Mouse (Mus musculus): ENCODE results near the gene Prkg1. TPM values are rescaled to one million over a fixed set of nuclear protein-coding genes. Genes with fewer than 3 reads are reported as not detected.

Prkg1 gene
- polyA plus RNA-seq, 1 experiment from 2014 or later = 3.2 TPM

GRCm38 (mm10) chr19:30851023-30851422, 913.8 kb downstream of the Prkg1 start:
- Histone ChIP-seq H3K4me1 (no peaks in the 10 kb centered on the region), H3K4me3 (no peak overlapping the region), H3K27ac (replicated peaks) (no peak overlapping the region), H3K27me3 (ENCODE audit: low read depth, poor library complexity, severe bottlenecking) (no peaks in the 10 kb centered on the region), H3K9me3 (replicated peaks) (no peaks in the 10 kb centered on the region), H3K36me3 (no peaks in the 10 kb centered on the region)
- no peak for DNase-seq (ENCODE audit: low spot score)
- WGBS = 85% methylated on average over 4 of the region's 4 CpGs

- H3K27ac ChIP-seq (replicated peaks) = no peak overlapping the region
- H3K9me3 ChIP-seq (replicated peaks) = no peaks in the 10 kb centered on the region
- DNase-seq (ENCODE audit: low spot score) = no peak
- no peaks in the 10 kb centered on the region for H3K27me3 ChIP-seq (ENCODE audit: low read depth, poor library complexity, severe bottlenecking)
- peaks cover 5% of the 10 kb centered on the region; the same call in 1 of the 2 replicates for H3K4me1 ChIP-seq
- H3K36me3 ChIP-seq = no peaks in the 10 kb centered on the region
- 82% methylated on average over 4 of the region's 4 CpGs for whole genome bisulfite sequencing
- no peak overlapping the region for H3K4me3 ChIP-seq
Observed at GRCm38 (mm10) chr19:30844916-30845315, 919.9 kb downstream of the Prkg1 start.

GRCm38 (mm10) chr19:30843637-30844036, 921.2 kb downstream of the Prkg1 start:
- WGBS = 85% methylated on average over 4 of the region's 4 CpGs
- Histone ChIP-seq H3K36me3 (no peaks in the 10 kb centered on the region), H3K4me1 (peaks cover 9% of the 10 kb centered on the region; the same call in 1 of the 2 replicates), H3K27me3 (ENCODE audit: low read depth, poor library complexity, severe bottlenecking) (no peaks in the 10 kb centered on the region), H3K27ac (replicated peaks) (no peak overlapping the region), H3K9me3 (replicated peaks) (no peaks in the 10 kb centered on the region), H3K4me3 (no peak overlapping the region)
- no peak for DNase-seq (ENCODE audit: low spot score)

GRCm38 (mm10) chr19:30843052-30843564, 921.7 kb downstream of the Prkg1 start:
- Histone ChIP-seq H3K27me3 (ENCODE audit: low read depth, poor library complexity, severe bottlenecking) (no peaks in the 10 kb centered on the region; the same call in 1 of the 2 replicates), H3K27ac (replicated peaks) (no peak overlapping the region), H3K4me1 (peaks cover 9% of the 10 kb centered on the region; the same call in 1 of the 2 replicates), H3K36me3 (no peaks in the 10 kb centered on the region), H3K9me3 (replicated peaks) (no peaks in the 10 kb centered on the region), H3K4me3 (no peak overlapping the region)
- 17% methylated on average over 4 of the region's 4 CpGs for WGBS
- DNase-seq (ENCODE audit: low spot score) = no peak

- Histone ChIP-seq H3K27me3 (ENCODE audit: low read depth, poor library complexity, severe bottlenecking) (no peaks in the 10 kb centered on the region; the same call in 1 of the 2 replicates), H3K36me3 (no peaks in the 10 kb centered on the region), H3K4me1 (peaks cover 9% of the 10 kb centered on the region; the same call in 1 of the 2 replicates), H3K4me3 (no peak overlapping the region), H3K9me3 (replicated peaks) (no peaks in the 10 kb centered on the region), H3K27ac (replicated peaks) (no peak overlapping the region)
- 80% methylated on average over 1 of the region's 1 CpGs for WGBS
- DNase-seq (ENCODE audit: low spot score) = no peak
Observed at GRCm38 (mm10) chr19:30842640-30843039, 922.2 kb downstream of the Prkg1 start.

GRCm38 (mm10) chr19:30833045-30833651, 931.7 kb downstream of the Prkg1 start:
- DNase-seq (ENCODE audit: low spot score) = no peak
- 30% methylated on average over 1 of the region's 1 CpGs for WGBS

GRCm38 (mm10) chr19:30829231-30829775, 935.5 kb downstream of the Prkg1 start:
- Histone ChIP-seq H3K4me1 (peaks cover 5% of the 10 kb centered on the region; the same call in 1 of the 2 replicates), H3K36me3 (no peaks in the 10 kb centered on the region), H3K27me3 (ENCODE audit: low read depth, poor library complexity, severe bottlenecking) (no peaks in the 10 kb centered on the region), H3K4me3 (no peak overlapping the region), H3K27ac (replicated peaks) (no peak overlapping the region), H3K9me3 (replicated peaks) (no peaks in the 10 kb centered on the region; the same call in 1 of the 2 replicates)
- no peak for DNase-seq (ENCODE audit: low spot score)
- WGBS = 87% methylated on average over 7 of the region's 7 CpGs

More at GRCm38 (mm10) chr19:30833045-30833651, 931.7 kb downstream of the Prkg1 start:
- H3K4me3 ChIP-seq = no peak overlapping the region
- H3K9me3 ChIP-seq (replicated peaks) = no peaks in the 10 kb centered on the region; the same call in 1 of the 2 replicates
- no peaks in the 10 kb centered on the region; the same call in 1 of the 2 replicates for H3K27me3 ChIP-seq (ENCODE audit: low read depth, poor library complexity, severe bottlenecking)
- no peak overlapping the region for H3K27ac ChIP-seq (replicated peaks)
- no peaks in the 10 kb centered on the region for H3K36me3 ChIP-seq
- peaks cover 5% of the 10 kb centered on the region; the same call in 1 of the 2 replicates for H3K4me1 ChIP-seq

GRCm38 (mm10) chr19:30827820-30828219, 937.0 kb downstream of the Prkg1 start:
- H3K36me3 ChIP-seq = no peaks in the 10 kb centered on the region
- 86% methylated on average over 3 of the region's 3 CpGs for WGBS
- no peak for DNase-seq (ENCODE audit: low spot score)

GRCm38 (mm10) chr19:30826106-30826505, 938.7 kb downstream of the Prkg1 start:
- H3K9me3 ChIP-seq (replicated peaks) = no peaks in the 10 kb centered on the region; the same call in 1 of the 2 replicates
- no peak for DNase-seq (ENCODE audit: low spot score)

More at GRCm38 (mm10) chr19:30827820-30828219, 937.0 kb downstream of the Prkg1 start:
- Histone ChIP-seq H3K9me3 (replicated peaks) (no peaks in the 10 kb centered on the region; the same call in 1 of the 2 replicates), H3K4me1 (no peaks in the 10 kb centered on the region), H3K4me3 (no peak overlapping the region), H3K27me3 (ENCODE audit: low read depth, poor library complexity, severe bottlenecking) (no peaks in the 10 kb centered on the region), H3K27ac (replicated peaks) (no peak overlapping the region)

GRCm38 (mm10) chr19:30815661-30816060, 949.2 kb downstream of the Prkg1 start:
- 89% methylated on average over 6 of the region's 6 CpGs for WGBS
- peaks cover 4% of the 10 kb centered on the region; the same call in 1 of the 2 replicates for H3K4me1 ChIP-seq
- H3K4me3 ChIP-seq = no peak overlapping the region
- no peaks in the 10 kb centered on the region for H3K9me3 ChIP-seq (replicated peaks)
- no peaks in the 10 kb centered on the region for H3K27me3 ChIP-seq (ENCODE audit: low read depth, poor library complexity, severe bottlenecking)
- DNase-seq (ENCODE audit: low spot score) = no peak
- H3K27ac ChIP-seq (replicated peaks) = no peak overlapping the region
- H3K36me3 ChIP-seq = no peaks in the 10 kb centered on the region

More at GRCm38 (mm10) chr19:30826106-30826505, 938.7 kb downstream of the Prkg1 start:
- Histone ChIP-seq H3K27ac (replicated peaks) (no peak overlapping the region), H3K27me3 (ENCODE audit: low read depth, poor library complexity, severe bottlenecking) (no peaks in the 10 kb centered on the region), H3K36me3 (no peaks in the 10 kb centered on the region), H3K4me3 (no peak overlapping the region), H3K4me1 (no peaks in the 10 kb centered on the region)
- 76% methylated on average over 2 of the region's 2 CpGs for WGBS

GRCm38 (mm10) chr19:30806265-30806664, 958.6 kb downstream of the Prkg1 start:
- H3K9me3 ChIP-seq (replicated peaks) = no peaks in the 10 kb centered on the region
- no peaks in the 10 kb centered on the region for H3K36me3 ChIP-seq
- H3K4me3 ChIP-seq = no peak overlapping the region
- H3K27me3 ChIP-seq (ENCODE audit: low read depth, poor library complexity, severe bottlenecking) = no peaks in the 10 kb centered on the region
- peaks cover 4% of the 10 kb centered on the region; the same call in 1 of the 2 replicates for H3K4me1 ChIP-seq
- no peak overlapping the region for H3K27ac ChIP-seq (replicated peaks)
- WGBS = 86% methylated on average over 5 of the region's 5 CpGs
- no peak for DNase-seq (ENCODE audit: low spot score)

- DNase-seq (ENCODE audit: low spot score) = no peak
- Histone ChIP-seq H3K9me3 (replicated peaks) (no peaks in the 10 kb centered on the region), H3K36me3 (no peaks in the 10 kb centered on the region), H3K27me3 (ENCODE audit: low read depth, poor library complexity, severe bottlenecking) (no peaks in the 10 kb centered on the region), H3K27ac (replicated peaks) (no peak overlapping the region), H3K4me3 (no peak overlapping the region), H3K4me1 (no peaks in the 10 kb centered on the region)
- 88% methylated on average over 2 of the region's 2 CpGs for WGBS
Observed at GRCm38 (mm10) chr19:30780803-30781202, 984.0 kb downstream of the Prkg1 start.

GRCm38 (mm10) chr19:30768316-30768715, 996.5 kb downstream of the Prkg1 start:
- no peak overlapping the region for H3K4me3 ChIP-seq
- WGBS = 81% methylated on average over 1 of the region's 1 CpGs
- no peak overlapping the region for H3K27ac ChIP-seq (replicated peaks)
- H3K27me3 ChIP-seq (ENCODE audit: low read depth, poor library complexity, severe bottlenecking) = no peaks in the 10 kb centered on the region
- no peaks in the 10 kb centered on the region for H3K9me3 ChIP-seq (replicated peaks)
- H3K4me1 ChIP-seq = no peaks in the 10 kb centered on the region
- H3K36me3 ChIP-seq = no peaks in the 10 kb centered on the region
- no peak for DNase-seq (ENCODE audit: low spot score)

Data from midbrain, embryonic 10.5 days (tissue).